Mouse (Mus musculus) lung, postnatal 0 days (tissue): ENCODE data around the gene Micu1.

Source experiments
- CTCF ChIP-seq: IDR thresholded peaks from 2 replicates; pipeline ENCODE4 v1.5.1; 2016; ENCODE audit warnings: antibody characterized with exemption, mild to moderate bottlenecking
- EP300 ChIP-seq: IDR thresholded peaks from 2 replicates; pipeline ENCODE4 v1.6.1; 2016; ENCODE audit warnings: antibody characterized with exemption, mild to moderate bottlenecking, control low read depth

- TF ChIP-seq CTCF = no peak
- no peak for TF ChIP-seq EP300
Observed at GRCm38 (mm10) chr10:59841434-59841833, 139.2 kb downstream of the Micu1 start.
